23 mouse cellular contexts compared by ENCODE assay signal in genomic region chr11:27215752-27216151, GRCm38 (mm10).
DNase-seq lines count a peak whose midpoint lies in the region; ATAC-seq and TF ChIP-seq lines count a peak whose summit lies in the region.
"Had no signal": no experiment of that assay in that cellular context is flagged by ENCODE, and none has a peak within 500 bp of the region (broad histone marks: within the 10 kb centered on the region; RNA-seq: fewer than 3 reads in every experiment).

No protein-coding gene starts in this region.

- H3K4me2 ChIP-seq in hindbrain, embryonic 12.5 days (replicated peaks), result no peak overlapping the region
- H3K4me2 ChIP-seq in hindbrain, embryonic 14.5 days (replicated peaks), result no peak overlapping the region
- no peak overlapping the region for H3K4me2 ChIP-seq in lung, embryonic 15.5 days
- H3K4me2 ChIP-seq in CH12.LX (ENCODE audit: insufficient read depth, low read depth, poor library complexity, severe bottlenecking), result no peak overlapping the region
- H3K4me2 ChIP-seq in limb, embryonic 15.5 days, result no peak overlapping the region
- H3K4me2 ChIP-seq: forebrain, embryonic 13.5 days; heart, embryonic 12.5 days; hindbrain, embryonic 13.5 days; limb, embryonic 13.5 days had no signal

- no peaks in the 10 kb centered on the region for H3K36me3 ChIP-seq in hindbrain, embryonic 12.5 days
- H3K36me3 ChIP-seq in hindbrain, embryonic 14.5 days (replicated peaks; ENCODE audit: control insufficient read depth, insufficient read depth), result no peaks in the 10 kb centered on the region
- H3K36me3 ChIP-seq in lung, embryonic 15.5 days, result no peaks in the 10 kb centered on the region
- no peaks in the 10 kb centered on the region for H3K36me3 ChIP-seq in CH12.LX (replicated peaks in 1 of 2; ENCODE audit: control insufficient read depth in 1 of 2, insufficient read depth in 1 of 2, low read length in 1 of 2)
- no peaks in the 10 kb centered on the region for H3K36me3 ChIP-seq in limb, embryonic 15.5 days
- H3K36me3 ChIP-seq: G1E; heart, embryonic 12.5 days; hindbrain, embryonic 13.5 days; limb, embryonic 13.5 days; midbrain, embryonic 10.5 days had no signal

- H3K9ac ChIP-seq in hindbrain, embryonic 12.5 days, result no peak overlapping the region
- no peak overlapping the region for H3K9ac ChIP-seq in hindbrain, embryonic 14.5 days
- no peak overlapping the region for H3K9ac ChIP-seq in lung, embryonic 15.5 days
- no peak overlapping the region for H3K9ac ChIP-seq in CH12.LX (ENCODE audit: insufficient read depth, low read depth)
- no peak overlapping the region for H3K9ac ChIP-seq in limb, embryonic 15.5 days
- H3K9ac ChIP-seq: forebrain, embryonic 13.5 days; heart, embryonic 12.5 days; hindbrain, embryonic 13.5 days; limb, embryonic 13.5 days had no signal

- in situ Hi-C loops in CH12.LX (cut with MboI; ENCODE audit: low pct_ligation_motif_present, low pct_unique_long_range_greater_than_20kb, low sequenced_read_pairs), result no loop called here

- 66% methylated on average over 3 of the region's 3 CpGs for WGBS in hindbrain, embryonic 12.5 days
- 78% methylated on average over 3 of the region's 3 CpGs for WGBS in hindbrain, embryonic 14.5 days
- 54% methylated on average over 3 of the region's 3 CpGs for WGBS in lung, embryonic 15.5 days
- 44% methylated on average over 3 of the region's 3 CpGs for WGBS in limb, embryonic 15.5 days

- no peaks in the 10 kb centered on the region for H3K4me1 ChIP-seq in hindbrain, embryonic 12.5 days
- no peaks in the 10 kb centered on the region for H3K4me1 ChIP-seq in hindbrain, embryonic 14.5 days (replicated peaks; ENCODE audit: control insufficient read depth, insufficient read depth, low read length)
- no peaks in the 10 kb centered on the region for H3K4me1 ChIP-seq in lung, embryonic 15.5 days
- H3K4me1 ChIP-seq in CH12.LX (ENCODE audit: control insufficient read depth in 1 of 2, insufficient read depth in 2 of 2), result peaks cover 6 to 26% of the 10 kb centered on the region in 2 experiments; a peak in 3 of 4 replicates
- no peaks in the 10 kb centered on the region for H3K4me1 ChIP-seq in limb, embryonic 15.5 days
- H3K4me1 ChIP-seq: forebrain, embryonic 13.5 days; heart, embryonic 12.5 days; hindbrain, embryonic 13.5 days; midbrain, embryonic 10.5 days had no signal

- no peak for TF ChIP-seq RAD21 in CH12.LX (IDR thresholded peaks at IDR 0.05; ENCODE audit: low read depth, low read length)

- 0 out of 2 replicates have a peak, but pooled peaks have one; percentile 32 for ATAC-seq in hindbrain, embryonic 12.5 days (ENCODE audit: low FRiP score)
- ATAC-seq in hindbrain, embryonic 14.5 days (ENCODE audit: low FRiP score), result no peak
- ATAC-seq in lung, embryonic 15.5 days (ENCODE audit: borderline replicate concordance, extremely low read depth, low FRiP score, low TSS enrichment), result 0 out of 2 replicates have a peak, but pooled peaks have one; percentile 52
- peak; percentile 30; the same call in 1 of the 2 replicates for ATAC-seq in limb, embryonic 15.5 days (ENCODE audit: insufficient number of reproducible peaks, low FRiP score, low TSS enrichment, low read depth)
- ATAC-seq: CD4-positive, CD25-positive, alpha-beta regulatory T cell, adult 4 months; forebrain, embryonic 13.5 days had no signal

- no peaks in the 10 kb centered on the region for H3K9me3 ChIP-seq in hindbrain, embryonic 12.5 days (replicated peaks)
- H3K9me3 ChIP-seq in hindbrain, embryonic 14.5 days (ENCODE audit: control insufficient read depth, low read length), result no peaks in the 10 kb centered on the region
- H3K9me3 ChIP-seq in lung, embryonic 15.5 days, result no peaks in the 10 kb centered on the region
- no peaks in the 10 kb centered on the region for H3K9me3 ChIP-seq in CH12.LX (replicated peaks; ENCODE audit: low read length)
- no peaks in the 10 kb centered on the region for H3K9me3 ChIP-seq in limb, embryonic 15.5 days
- H3K9me3 ChIP-seq: forebrain, embryonic 13.5 days; G1E; heart, embryonic 12.5 days; hindbrain, embryonic 13.5 days; limb, embryonic 13.5 days; midbrain, embryonic 10.5 days had no signal

- dilution Hi-C loops in CH12.LX (cut with MboI; ENCODE audit: extremely low pct_ligation_motif_present, extremely low pct_unique_long_range_greater_than_20kb, low sequenced_read_pairs), result no loop called here

- no peaks in the 10 kb centered on the region for H3K27me3 ChIP-seq in hindbrain, embryonic 12.5 days
- H3K27me3 ChIP-seq in hindbrain, embryonic 14.5 days (ENCODE audit: control insufficient read depth, insufficient read depth, low read length), result no peaks in the 10 kb centered on the region
- no peaks in the 10 kb centered on the region for H3K27me3 ChIP-seq in lung, embryonic 15.5 days
- no peaks in the 10 kb centered on the region for H3K27me3 ChIP-seq in CH12.LX (replicated peaks)
- no peaks in the 10 kb centered on the region for H3K27me3 ChIP-seq in limb, embryonic 15.5 days
- H3K27me3 ChIP-seq: forebrain, embryonic 13.5 days; heart, embryonic 12.5 days; hindbrain, embryonic 13.5 days; limb, embryonic 13.5 days had no signal

- no peak for TF ChIP-seq CTCF in CH12.LX (conservative IDR thresholded peaks at IDR 0.05 in 1 of 2, IDR thresholded peaks at IDR 0.05 in 1 of 2; ENCODE audit: low read depth in 2 of 2, low read length in 2 of 2)

- no peak overlapping the region for H3K27ac ChIP-seq in hindbrain, embryonic 12.5 days
- H3K27ac ChIP-seq in hindbrain, embryonic 14.5 days, result no peak overlapping the region
- H3K27ac ChIP-seq in lung, embryonic 15.5 days, result no peak overlapping the region
- no peak overlapping the region for H3K27ac ChIP-seq in CH12.LX (ENCODE audit: insufficient read depth, low read depth)
- no peak overlapping the region for H3K27ac ChIP-seq in limb, embryonic 15.5 days
- H3K27ac ChIP-seq: forebrain, embryonic 13.5 days; hindbrain, embryonic 13.5 days; limb, embryonic 13.5 days; macrophage; midbrain, embryonic 10.5 days had no signal

- H3K79me2 ChIP-seq in CH12.LX (replicated peaks; ENCODE audit: control insufficient read depth, extremely low read depth, insufficient read depth, poor library complexity, severe bottlenecking), result no peaks in the 10 kb centered on the region

- no peak for TF ChIP-seq POLR2A in CH12.LX (IDR thresholded peaks at IDR 0.05; ENCODE audit: low read depth, low read length)

- H3K4me3 ChIP-seq in hindbrain, embryonic 12.5 days, result no peak overlapping the region
- H3K4me3 ChIP-seq in hindbrain, embryonic 14.5 days (replicated peaks; ENCODE audit: low read length), result no peak overlapping the region
- H3K4me3 ChIP-seq in lung, embryonic 15.5 days, result no peak overlapping the region
- no peak overlapping the region for H3K4me3 ChIP-seq in CH12.LX (replicated peaks in 1 of 3; ENCODE audit: low read depth in 2 of 3, low read length in 2 of 3, poor library complexity in 1 of 3)
- no peak overlapping the region for H3K4me3 ChIP-seq in limb, embryonic 15.5 days
- H3K4me3 ChIP-seq: forebrain, embryonic 13.5 days; heart, embryonic 12.5 days; hindbrain, embryonic 13.5 days; limb, embryonic 13.5 days; midbrain, embryonic 10.5 days; myocyte had no signal

- TF ChIP-seq EP300 in CH12.LX (IDR thresholded peaks at IDR 0.05; ENCODE audit: low read length), result no peak

- DNase-seq in hindbrain, embryonic 14.5 days (ENCODE audit: low spot score), result no peak
- no peak for DNase-seq in lung, postnatal 10 days
- DNase-seq in CH12.LX (ENCODE audit: extremely low read depth), result peak; percentile 32
- no peak for DNase-seq in heart, adult 18-20 months
- no peak for DNase-seq in thymus, postnatal 0 days (ENCODE audit: low spot score)
- DNase-seq: adrenal gland, postnatal 36 days; cerebellum, adult 11-12 months; embryo, embryonic 11 days; heart, postnatal 14 days; kidney, adult 2 months; thymus, adult 18-20 months had no signal

TF ChIP-seq in CH12.LX, 34 proteins besides CTCF, POLR2A, EP300 and RAD21:
- TF ChIP-seq ZMIZ1 (IDR thresholded peaks at IDR 0.05; ENCODE audit: low read depth, low read length), result no peak
- no peak for TF ChIP-seq NRF1 (IDR thresholded peaks at IDR 0.05; ENCODE audit: low read depth, low read length)
- no peak for TF ChIP-seq NELFE (IDR thresholded peaks at IDR 0.05; ENCODE audit: low read depth, low read length)
- no peak for TF ChIP-seq CHD2 (IDR thresholded peaks at IDR 0.05; ENCODE audit: low read length)
- no peak for TF ChIP-seq ZKSCAN1 (IDR thresholded peaks at IDR 0.05; ENCODE audit: borderline replicate concordance, low read depth, low read length)
- no peak for TF ChIP-seq MEF2A (IDR thresholded peaks at IDR 0.05; ENCODE audit: borderline replicate concordance, low read depth, low read length)
- no peak for TF ChIP-seq PAX5 (IDR thresholded peaks at IDR 0.05; ENCODE audit: low read length)
- no peak for TF ChIP-seq POLR2AphosphoS2 (IDR thresholded peaks at IDR 0.05; ENCODE audit: low read depth, low read length)
- no peak for TF ChIP-seq SMC3 (IDR thresholded peaks at IDR 0.05; ENCODE audit: low read depth, low read length)
- no peak for TF ChIP-seq ZC3H11A (IDR thresholded peaks at IDR 0.05; ENCODE audit: low read depth, low read length)
- TF ChIP-seq TBP (conservative IDR thresholded peaks at IDR 0.05; ENCODE audit: low read depth, low read length), result no peak
- no peak for TF ChIP-seq MXI1 (IDR thresholded peaks at IDR 0.05; ENCODE audit: low read depth, low read length)
- TF ChIP-seq MAZ (IDR thresholded peaks at IDR 0.05; ENCODE audit: low read depth, low read length), result no peak
- no peak for TF ChIP-seq JUND (conservative IDR thresholded peaks at IDR 0.05; ENCODE audit: low read depth, low read length)
- no peak for TF ChIP-seq SIN3A (IDR thresholded peaks at IDR 0.05; ENCODE audit: low read length)
- no peak for TF ChIP-seq MAX (IDR thresholded peaks at IDR 0.05; ENCODE audit: low read length)
